Mouse (Mus musculus) forebrain, embryonic 10.5 days (tissue): ENCODE measurements around the gene Supt6. TPM values are rescaled to one million over a fixed set of nuclear protein-coding genes. Genes with fewer than 3 reads are reported as not detected.
A peak's percentile ranks its signal among the peaks of the same experiment; 100 is the strongest.

Experiments
- DNase-seq: peaks from one replicate; pipeline ENCODE4 v3.0.0-alpha.2; 2017; ENCODE audit warnings: low spot score; ENCODE audit errors: extremely low spot score
- H3K27ac ChIP-seq: fragments of 300-500 bp; sonication (generic); 2 replicates; pipeline ENCODE4 v1.5.1; 2016; ENCODE audit warnings: mild to moderate bottlenecking
- H3K27me3 ChIP-seq: fragments of 300-500 bp; sonication (generic); 2 replicates; pipeline ENCODE4 v1.6.1; 2016; ENCODE audit warnings: mild to moderate bottlenecking; ENCODE audit not compliant: poor library complexity, severe bottlenecking
- H3K36me3 ChIP-seq: fragments of 300-500 bp; sonication (generic); replicated peaks from 2 replicates; pipeline ENCODE4 v1.6.1; 2016; ENCODE audit warnings: mild to moderate bottlenecking, moderate library complexity
- H3K4me1 ChIP-seq: fragments of 300-500 bp; sonication (generic); 2 replicates; pipeline ENCODE4 v1.6.1; 2016
- H3K4me3 ChIP-seq: fragments of 300-500 bp; sonication (generic); 2 replicates; pipeline ENCODE4 v1.5.1; 2016; ENCODE audit warnings: mild to moderate bottlenecking, moderate library complexity
- H3K9me3 ChIP-seq: fragments of 300-500 bp; sonication (generic); 2 replicates; pipeline ENCODE4 v1.6.1; 2016; ENCODE audit warnings: mild to moderate bottlenecking, moderate library complexity
- WGBS: fragments of 180-500 bp; shearing (Covaris S2); methylation state at CpG from one replicate; pipeline ENCODE4 v1.1.7; 2016; 5-methylcytosine and 5-hydroxymethylcytosine counted together
- polyA plus RNA-seq: library from polyadenylated mRNA; unstranded; fragments of >200 nt; fragmentation: Nextera tagmentation; extraction: Ambion mirVana; gene quantifications from 2 replicates; pipeline ENCODE4 v1.2.1, GENCODE M21; 2016

Supt6 gene
- polyA plus RNA-seq, 1 experiment from 2014 or later, result 39.2 TPM

DNA sequence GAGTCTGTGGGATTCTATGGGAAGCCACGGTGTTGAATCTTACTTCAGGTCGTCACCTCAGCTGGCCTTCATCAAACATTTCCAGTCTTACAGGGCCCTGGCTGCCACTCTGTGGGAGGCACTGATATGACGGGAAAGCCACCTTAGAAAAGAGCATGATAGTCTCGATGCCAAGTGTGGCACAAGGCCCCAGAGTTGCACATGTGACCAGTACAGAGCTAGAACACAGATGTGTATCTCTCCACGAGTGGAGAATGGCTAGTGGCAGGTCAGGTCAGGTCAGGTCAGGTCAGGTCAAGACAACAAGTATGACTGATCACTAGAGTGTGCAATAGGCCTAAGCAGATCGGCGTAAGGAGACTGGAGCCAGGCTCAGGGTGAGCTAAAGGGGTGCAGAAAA is 35.2 kb downstream of the Supt6 start:
- no peak overlapping the region for H3K4me3 ChIP-seq
- H3K36me3 ChIP-seq, result peaks cover 100% of the 10 kb centered on the region
- no peak for DNase-seq
- 83% methylated on average over 7 of the region's 7 CpGs for WGBS
- H3K27me3 ChIP-seq, result no peaks in the 10 kb centered on the region
- H3K9me3 ChIP-seq, result no peaks in the 10 kb centered on the region
- no peak overlapping the region for H3K27ac ChIP-seq
- H3K4me1 ChIP-seq, result peaks cover 5% of the 10 kb centered on the region

DNA sequence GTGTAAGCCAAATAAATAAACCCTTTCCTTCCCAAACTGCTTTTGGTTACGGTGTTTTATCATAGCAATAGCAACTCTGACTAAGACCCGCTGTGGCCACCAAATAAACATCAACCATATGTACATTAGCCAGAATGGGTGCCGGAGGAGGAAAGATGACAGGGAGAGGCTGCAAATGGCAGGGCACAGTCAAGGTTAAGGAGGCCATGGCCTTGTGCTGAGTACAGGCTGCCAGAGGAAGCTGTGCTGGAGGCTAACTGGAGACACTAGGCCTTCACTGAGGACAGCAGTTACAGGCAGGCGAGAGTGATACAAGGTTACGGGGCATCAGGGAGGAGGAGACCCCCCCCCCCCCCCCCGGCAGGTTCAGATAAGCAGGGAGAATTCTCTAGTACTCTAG is 35.9 kb downstream of the Supt6 start:
- DNase-seq, result no peak
- peaks cover 100% of the 10 kb centered on the region for H3K36me3 ChIP-seq
- 91% methylated on average over 6 of the region's 6 CpGs for WGBS
- peaks cover 6% of the 10 kb centered on the region for H3K4me1 ChIP-seq
- no peak overlapping the region for H3K27ac ChIP-seq
- H3K27me3 ChIP-seq, result no peaks in the 10 kb centered on the region
- H3K4me3 ChIP-seq, result no peak overlapping the region
- no peaks in the 10 kb centered on the region for H3K9me3 ChIP-seq

DNA sequence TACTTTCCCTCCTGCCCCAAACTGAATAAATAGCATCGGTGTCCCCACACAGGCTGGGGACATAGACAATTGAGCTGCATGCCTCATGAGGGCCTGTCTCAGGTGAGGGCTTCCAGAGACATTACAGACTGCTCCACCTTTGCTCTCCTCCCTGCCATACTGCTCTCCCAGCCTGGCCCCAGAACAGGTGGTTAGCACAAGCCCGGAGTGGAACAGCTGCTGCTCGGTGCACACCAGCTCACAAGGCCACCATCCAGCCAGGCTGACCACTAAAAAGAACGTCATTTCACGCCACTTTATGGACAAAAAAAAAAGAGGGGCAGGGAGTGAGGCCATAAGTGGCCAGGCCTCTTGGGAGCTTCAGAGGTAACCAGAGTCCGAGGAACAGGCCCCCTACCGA is 38.6 kb downstream of the Supt6 start:
- Histone ChIP-seq H3K27me3 (no peaks in the 10 kb centered on the region), H3K9me3 (no peaks in the 10 kb centered on the region), H3K27ac (no peak overlapping the region), H3K4me3 (no peak overlapping the region), H3K4me1 (peaks cover 6% of the 10 kb centered on the region), H3K36me3 (peaks cover 94% of the 10 kb centered on the region)
- WGBS, result 93% methylated on average over 7 of the region's 7 CpGs
- no peak for DNase-seq

DNA sequence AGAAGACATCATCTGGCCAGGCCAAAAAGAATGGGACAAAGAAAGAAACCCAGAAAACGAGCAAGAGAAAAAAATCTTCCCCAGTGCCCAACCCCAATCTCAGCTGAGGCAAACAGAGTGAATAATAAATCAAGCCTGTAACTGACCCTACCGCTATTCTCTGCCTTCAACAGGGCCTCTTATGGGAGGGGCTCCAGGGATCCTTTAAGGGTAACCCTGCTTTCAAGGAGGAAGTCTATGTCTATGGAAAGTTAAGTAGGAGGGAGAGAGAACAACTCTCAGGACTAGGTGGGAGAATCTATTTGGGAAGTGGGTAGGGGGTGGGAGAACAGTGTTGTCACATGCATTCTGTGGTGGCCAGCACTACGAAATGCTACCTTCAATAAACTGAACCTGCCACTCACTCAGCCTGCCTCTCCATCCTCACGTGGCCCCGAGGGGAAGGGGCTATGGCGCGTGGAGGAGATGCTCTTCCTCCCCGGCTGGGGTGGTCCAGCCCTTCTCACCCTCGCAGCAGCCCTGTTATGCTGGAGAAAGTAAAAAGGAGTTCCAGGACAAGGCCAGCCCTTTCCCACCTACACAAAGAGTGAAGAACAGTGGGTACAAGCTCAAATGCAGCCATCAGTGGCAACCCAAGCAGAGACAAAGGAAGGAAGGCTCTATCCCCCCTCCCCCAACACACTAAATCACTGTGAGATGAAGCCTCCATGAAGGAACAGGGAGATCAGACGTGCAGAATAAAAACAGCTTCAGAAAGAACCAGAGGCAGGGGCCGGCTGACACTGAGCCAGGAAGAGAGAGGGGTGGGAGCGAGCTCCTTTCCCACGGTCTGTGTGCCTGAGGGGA is 40.2 kb downstream of the Supt6 start:
- Histone ChIP-seq H3K4me3 (no peak overlapping the region), H3K36me3 (peaks cover 78% of the 10 kb centered on the region), H3K27me3 (no peaks in the 10 kb centered on the region), H3K4me1 (peaks cover 6% of the 10 kb centered on the region), H3K9me3 (no peaks in the 10 kb centered on the region), H3K27ac (peak overlapping the region; percentile 70)
- DNase-seq, result no peak
- WGBS, result 81% methylated on average over 13 of the region's 13 CpGs

DNA sequence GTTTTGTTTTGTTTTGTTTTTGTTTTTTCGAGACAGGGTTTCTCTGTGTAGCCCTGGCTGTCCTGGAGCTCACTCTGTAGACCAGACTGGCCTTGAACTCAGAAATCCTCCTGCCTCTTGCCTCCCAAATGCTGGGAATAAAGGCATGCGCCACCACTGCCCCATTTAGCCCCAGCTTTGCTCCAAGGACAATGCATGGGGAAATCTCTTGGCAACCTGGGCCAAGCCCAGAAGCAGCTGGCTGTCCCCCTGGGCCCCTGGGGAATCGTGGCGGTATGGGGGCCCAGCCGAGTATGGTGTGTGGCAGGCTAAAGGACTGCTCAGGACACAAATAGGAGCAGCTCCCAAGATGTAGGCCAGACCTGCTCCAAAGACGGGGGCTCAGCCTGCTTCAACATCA is 41.5 kb downstream of the Supt6 start:
- Histone ChIP-seq H3K36me3 (peaks cover 65% of the 10 kb centered on the region), H3K4me3 (no peak overlapping the region), H3K9me3 (no peaks in the 10 kb centered on the region), H3K4me1 (peaks cover 6% of the 10 kb centered on the region), H3K27ac (no peak overlapping the region), H3K27me3 (no peaks in the 10 kb centered on the region)
- DNase-seq, result no peak
- WGBS, result 85% methylated on average over 6 of the region's 6 CpGs

DNA sequence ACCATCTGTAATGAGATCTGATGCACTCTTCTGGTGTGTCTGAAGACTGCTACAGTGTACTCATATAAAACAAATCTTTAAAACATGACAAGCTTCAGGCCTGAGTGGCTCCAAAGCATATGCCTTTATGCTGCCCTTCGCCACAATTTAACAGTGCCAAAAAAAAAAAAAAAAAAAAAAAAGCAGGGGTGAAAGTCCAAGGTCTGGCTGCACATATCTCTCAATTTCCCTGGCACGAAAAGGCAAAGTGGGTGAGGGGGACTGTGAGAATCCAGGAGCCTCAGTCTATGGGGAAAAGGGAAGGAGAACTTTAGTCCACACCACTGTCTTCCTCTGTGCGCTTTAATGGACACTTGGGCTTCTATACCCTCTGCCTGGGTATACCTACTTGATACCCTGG is 43.4 kb downstream of the Supt6 start:
- H3K36me3 ChIP-seq, result peaks cover 45% of the 10 kb centered on the region
- no peak for DNase-seq
- 95% methylated on average over 3 of the region's 3 CpGs for WGBS
- peaks cover 6% of the 10 kb centered on the region for H3K4me1 ChIP-seq
- no peaks in the 10 kb centered on the region for H3K27me3 ChIP-seq
- no peak overlapping the region for H3K4me3 ChIP-seq
- H3K9me3 ChIP-seq, result no peaks in the 10 kb centered on the region
- no peak overlapping the region for H3K27ac ChIP-seq

DNA sequence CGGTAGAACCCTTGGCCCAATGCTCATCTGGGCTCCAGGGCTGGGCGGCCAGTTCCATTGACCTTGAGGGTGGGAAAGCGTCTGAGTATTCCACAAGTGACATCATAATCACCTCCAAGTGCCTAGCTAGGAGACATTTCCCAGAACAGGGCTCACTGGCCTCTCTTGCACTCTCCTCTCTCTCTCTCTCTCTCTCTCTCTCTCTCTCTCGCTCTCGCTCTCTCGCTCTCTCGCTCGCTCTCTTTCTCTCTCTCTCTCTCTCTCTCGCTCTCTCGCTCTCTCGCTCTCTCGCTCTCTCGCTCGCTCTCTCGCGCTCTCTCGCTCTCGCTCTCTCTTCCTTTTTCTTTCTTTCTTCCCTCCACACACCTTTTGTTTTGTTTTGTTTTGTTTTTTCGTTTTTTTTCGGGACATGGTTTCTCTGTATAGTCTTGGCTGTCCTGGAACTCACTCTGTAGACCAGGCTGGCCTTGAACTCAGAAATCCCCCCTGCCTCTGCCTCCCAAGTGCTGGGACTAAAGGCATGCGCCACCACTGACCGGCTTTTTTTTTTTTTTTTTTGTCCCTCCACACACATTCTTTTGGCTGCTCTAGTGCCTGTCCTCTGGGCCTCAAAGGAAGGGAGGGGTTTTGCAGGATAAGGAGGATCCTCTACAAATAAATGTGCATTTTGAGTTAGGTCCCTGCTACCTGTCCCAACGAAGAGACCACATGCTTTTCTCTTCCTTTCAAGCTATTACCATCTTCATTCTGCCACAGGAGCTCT is 50.5 kb downstream of the Supt6 start:
- 62% methylated on average over 23 of the region's 23 CpGs for WGBS

DNA sequence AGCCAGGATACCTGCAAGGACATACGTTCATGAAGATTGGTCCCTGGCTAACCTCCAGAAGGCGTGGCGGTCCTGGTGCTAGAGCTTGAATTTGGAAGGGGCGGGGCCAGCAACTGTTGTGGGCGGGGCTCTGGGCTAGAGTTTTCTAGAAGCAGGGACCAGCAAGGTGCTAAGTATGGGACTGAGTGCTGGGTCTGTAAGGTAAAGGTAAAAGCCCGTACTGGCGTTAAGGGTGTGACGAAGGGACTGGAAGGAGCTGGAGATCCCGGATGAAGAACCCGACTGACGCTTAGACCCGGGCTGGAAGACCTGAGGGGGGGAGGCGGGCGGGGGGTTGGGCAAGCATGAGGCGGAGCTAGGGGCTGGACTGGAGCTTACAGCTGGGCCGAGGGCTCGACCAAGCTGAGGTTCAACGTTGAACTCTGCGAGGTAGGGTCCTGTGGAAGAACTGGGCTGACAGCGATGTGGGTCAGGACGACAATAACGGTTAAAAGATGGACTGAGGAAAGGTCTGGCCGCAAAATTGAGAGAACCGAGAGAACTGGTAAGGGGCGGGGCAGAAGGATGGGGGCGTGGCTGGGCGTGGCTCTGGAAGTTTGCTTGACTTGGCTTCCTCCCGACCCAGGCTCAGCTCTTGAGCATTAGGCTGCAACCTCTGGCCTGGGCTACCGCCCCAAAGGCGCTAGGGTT is 51.2 kb downstream of the Supt6 start:
- H3K27me3 ChIP-seq, result no peaks in the 10 kb centered on the region
- 3% methylated on average over 30 of the region's 30 CpGs for WGBS
- H3K36me3 ChIP-seq, result peaks cover 43% of the 10 kb centered on the region
- peak overlapping the region; percentile 75 for H3K27ac ChIP-seq
- no peaks in the 10 kb centered on the region for H3K9me3 ChIP-seq
- DNase-seq, result peak; percentile 79
- H3K4me1 ChIP-seq, result peaks cover 35% of the 10 kb centered on the region
- peak overlapping the region; percentile 56 for H3K4me3 ChIP-seq

More for the DNA sequence above, 50.5 kb downstream of the Supt6 start:
- peaks cover 38% of the 10 kb centered on the region for H3K36me3 ChIP-seq
- peaks cover 28% of the 10 kb centered on the region for H3K4me1 ChIP-seq
- DNase-seq, result no peak
- no peaks in the 10 kb centered on the region for H3K9me3 ChIP-seq
- peak overlapping the region; percentile 56 for H3K4me3 ChIP-seq
- H3K27ac ChIP-seq, result peak overlapping the region; percentile 75
- H3K27me3 ChIP-seq, result no peaks in the 10 kb centered on the region

DNA sequence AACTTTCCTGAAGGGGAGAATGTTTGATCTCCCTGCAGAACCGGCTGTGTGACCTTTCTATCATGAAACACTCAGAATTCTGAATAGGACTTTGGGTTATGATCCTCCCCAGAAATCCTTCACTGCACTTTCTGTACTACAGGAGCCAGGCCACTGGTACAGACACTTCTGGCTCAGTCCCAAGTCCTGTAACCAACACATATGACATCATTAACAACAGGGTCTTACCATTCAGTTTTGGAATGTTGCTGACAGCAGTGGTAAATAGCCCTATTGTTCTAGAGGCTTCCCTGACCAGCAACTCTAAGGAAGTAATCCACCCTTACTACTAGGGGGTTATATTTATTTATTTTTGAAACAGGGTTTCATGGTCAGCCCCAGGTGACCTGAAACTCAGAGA is 52.7 kb downstream of the Supt6 start, which contains the start of gene Proca1:
TSS of gene Proca1 (plus strand) at position 280 of the 400 bp plus-strand sequence.
- Histone ChIP-seq H3K9me3 (no peaks in the 10 kb centered on the region), H3K27me3 (no peaks in the 10 kb centered on the region), H3K27ac (no peak within 1 kb of the TSS), H3K36me3 (peaks cover 43% of the 10 kb centered on the region), H3K4me3 (peak within 1 kb of the TSS; percentile 56), H3K4me1 (peaks cover 49% of the 10 kb centered on the region)
- WGBS, result 93% methylated on average over 1 of the region's 1 CpGs
- DNase-seq, result no peak

DNA sequence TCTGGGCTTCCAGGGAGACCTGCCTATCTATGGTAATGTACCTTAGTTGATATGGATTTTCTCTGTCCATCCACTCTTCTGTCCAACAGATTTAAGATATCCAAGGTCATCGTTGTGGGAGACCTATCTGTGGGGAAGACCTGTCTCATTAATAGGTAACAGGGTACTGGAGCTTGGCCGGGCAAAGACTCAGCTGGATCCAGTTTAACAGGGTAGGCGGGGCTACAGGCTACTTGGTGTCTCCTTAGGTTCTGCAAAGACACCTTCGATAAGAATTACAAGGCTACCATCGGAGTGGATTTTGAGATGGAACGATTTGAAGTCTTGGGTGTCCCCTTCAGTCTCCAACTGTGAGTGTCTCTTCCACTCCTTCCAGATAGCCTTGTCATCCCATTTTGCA is 55.7 kb downstream of the Supt6 start:
- Histone ChIP-seq H3K36me3 (peaks cover 43% of the 10 kb centered on the region), H3K9me3 (no peaks in the 10 kb centered on the region), H3K4me1 (peaks cover 44% of the 10 kb centered on the region), H3K27ac (peak overlapping the region; percentile 99), H3K27me3 (no peaks in the 10 kb centered on the region), H3K4me3 (peak overlapping the region; percentile 81)
- DNase-seq, result no peak
- WGBS, result 64% methylated on average over 6 of the region's 6 CpGs

DNA sequence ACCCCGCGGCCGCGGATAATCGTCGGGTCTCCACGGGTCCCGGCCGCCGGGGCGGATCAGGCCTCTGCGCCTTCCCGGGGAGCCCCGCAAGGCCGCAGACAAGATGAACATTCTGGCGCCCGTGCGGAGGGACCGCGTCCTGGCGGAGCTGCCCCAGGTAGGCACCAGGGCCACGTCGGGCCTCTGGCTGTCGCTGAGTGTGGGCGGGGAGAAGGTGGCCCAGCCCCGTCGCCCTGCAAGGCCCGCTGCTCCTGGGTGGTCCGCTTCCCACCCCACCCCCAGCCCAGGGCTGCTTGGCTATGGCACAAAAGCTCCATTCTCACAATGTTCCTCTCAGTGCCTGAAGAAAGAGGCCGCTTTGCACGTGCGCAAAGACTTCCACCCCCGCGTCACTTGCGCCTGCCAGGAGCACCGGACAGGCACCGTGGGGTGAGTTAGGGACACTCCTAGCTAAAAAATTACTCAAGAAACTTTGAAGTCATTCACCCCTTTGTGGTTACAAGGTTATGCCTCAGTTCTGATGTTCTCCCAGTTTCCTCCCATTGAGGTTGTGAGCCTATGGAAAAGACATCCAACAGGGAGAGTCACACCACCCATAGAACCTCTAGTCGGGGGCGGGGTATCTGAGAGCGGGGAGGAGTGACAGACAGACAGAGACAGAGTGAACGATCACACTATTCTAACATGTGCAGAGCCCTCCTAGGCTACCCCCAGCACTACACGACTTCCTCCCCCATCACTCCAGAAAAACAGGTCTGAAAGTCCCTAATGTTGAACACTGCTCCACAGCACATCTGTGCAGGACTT is 56.4 kb downstream of the Supt6 start:
- peak; percentile 93 for DNase-seq
- no peaks in the 10 kb centered on the region for H3K27me3 ChIP-seq
- H3K9me3 ChIP-seq, result no peaks in the 10 kb centered on the region
- peaks cover 38% of the 10 kb centered on the region for H3K4me1 ChIP-seq
- H3K27ac ChIP-seq, result peak overlapping the region; percentile 99
- peaks cover 43% of the 10 kb centered on the region for H3K36me3 ChIP-seq
- under 1% methylated on average over 42 of the region's 42 CpGs for WGBS
- H3K4me3 ChIP-seq, result peak overlapping the region; percentile 81
